Comparison of ENCODE assay signal across 11 mouse cellular contexts in genomic region chr10:86100281-86100851, GRCm38 (mm10).
DNase-seq lines count a peak whose midpoint lies in the region; TF ChIP-seq lines count a peak whose summit lies in the region.
"Had no signal": no experiment of that assay in that cellular context is flagged by ENCODE, and none has a peak within 500 bp of the region (broad histone marks: within the 10 kb centered on the region; RNA-seq: fewer than 3 reads in every experiment).

No protein-coding gene starts in this region.

- no peak overlapping the region for H3K4me3 ChIP-seq in heart, embryonic 10.5 days
- no peak overlapping the region for H3K4me3 ChIP-seq in lung, adult 2 months (replicated peaks; ENCODE audit: extremely low read depth, low read depth, low read length)
- H3K4me3 ChIP-seq: embryonic facial prominence, embryonic 12.5 days; limb, embryonic 12.5 days had no signal

- no peaks in the 10 kb centered on the region for H3K4me1 ChIP-seq in heart, embryonic 10.5 days
- no peaks in the 10 kb centered on the region; the same call in none of the 2 replicates for H3K4me1 ChIP-seq in lung, adult 2 months (ENCODE audit: control insufficient read depth, insufficient read depth, low read length)
- H3K4me1 ChIP-seq: embryonic facial prominence, embryonic 12.5 days had no signal

- H3K27me3 ChIP-seq in heart, embryonic 10.5 days (ENCODE audit: insufficient read depth, poor library complexity, severe bottlenecking) = no peaks in the 10 kb centered on the region
- H3K27me3 ChIP-seq: embryonic facial prominence, embryonic 12.5 days; limb, embryonic 12.5 days had no signal

- no peak overlapping the region for H3K27ac ChIP-seq in heart, embryonic 10.5 days
- H3K27ac ChIP-seq: embryonic facial prominence, embryonic 12.5 days; kidney, postnatal 0 days; limb, embryonic 12.5 days had no signal

- peaks cover 6% of the 10 kb centered on the region for H3K9me3 ChIP-seq in heart, embryonic 10.5 days
- H3K9me3 ChIP-seq: embryonic facial prominence, embryonic 12.5 days had no signal

- WGBS in heart, embryonic 10.5 days = 88% methylated on average over 3 of the region's 3 CpGs
- WGBS in lung, adult 2 months = 70% methylated on average over 3 of the region's 3 CpGs

- H3K36me3 ChIP-seq in heart, embryonic 10.5 days = no peaks in the 10 kb centered on the region
- H3K36me3 ChIP-seq: embryonic facial prominence, embryonic 12.5 days; limb, embryonic 12.5 days had no signal

- peak; percentile 97 for DNase-seq in heart, adult 11 months
- no peak for DNase-seq in heart, embryonic 10.5 days (ENCODE audit: low spot score)
- peak; percentile 20 for DNase-seq in lung, postnatal 14 days
- DNase-seq in lung, adult 2 months = no peak
- DNase-seq in adrenal gland, postnatal 36 days = peak; percentile 33 to 35
- peak; percentile 14 for DNase-seq in heart, postnatal 4 days
- no peak for DNase-seq in kidney, adult 18-20 months
- DNase-seq: retina, postnatal 1 day had no signal

- TF ChIP-seq CTCF in lung, adult 2 months (IDR thresholded peaks at IDR 0.05; ENCODE audit: insufficient read depth, low read length) = no peak

- TF ChIP-seq POLR2A in lung, adult 2 months (IDR thresholded peaks at IDR 0.05; ENCODE audit: borderline replicate concordance, extremely low read depth, low read depth, low read length) = no peak

Comparison
In these comparisons a context has a peak if more than half of its experiments do, and no peak if none do; other contexts are left out.
1. DNase-seq: peak in heart, adult 11 months (single experiment), lung, postnatal 14 days (single experiment), adrenal gland, postnatal 36 days (2 of 2) and heart, postnatal 4 days (single experiment); none in heart, embryonic 10.5 days (single experiment), lung, adult 2 months (single experiment) and kidney, adult 18-20 months (single experiment).